Mouse (Mus musculus): ENCODE measurements at regions not wholly inside any gene's neighbourhood (a gene's known extent, or its start where the extent isn't known, plus 50 kb on each side); places are given as distances from the start of the nearest gene placed in this dataset.

DNA sequence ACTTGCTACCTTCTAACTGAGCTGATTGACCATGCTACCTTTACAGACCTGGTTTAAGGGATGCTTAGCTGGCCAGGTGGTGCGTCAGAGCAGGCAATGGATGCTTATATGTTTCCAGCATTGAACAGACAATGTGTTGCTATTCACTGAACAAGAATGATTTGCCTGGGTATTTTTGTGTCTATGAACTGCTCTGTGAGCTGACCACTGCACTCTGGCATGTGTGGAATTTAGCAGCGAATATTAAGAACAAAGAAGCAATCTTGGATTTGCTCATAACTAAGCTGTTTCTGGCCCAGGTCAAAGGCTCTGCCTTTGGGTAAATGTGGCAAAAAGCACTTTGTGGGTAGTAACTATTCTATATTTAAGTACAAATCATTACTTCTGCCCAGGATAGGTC, 58.3 kb upstream of the Ccdc39 start:
- Histone ChIP-seq H3K9ac (replicated peaks) (no peak overlapping the region), H3K27ac (peak overlapping the region; percentile 12; the same call in 1 of the 2 replicates), H3K36me3 (no peaks in the 10 kb centered on the region), H3K9me3 (no peaks in the 10 kb centered on the region), H3K27me3 (no peaks in the 10 kb centered on the region), H3K4me3 (replicated peaks) (no peak overlapping the region), H3K4me2 (replicated peaks) (no peak overlapping the region), H3K4me1 (replicated peaks) (peaks cover 27% of the 10 kb centered on the region)
- no peak for ATAC-seq
- WGBS = 85% methylated on average over 2 of the region's 2 CpGs

- Histone ChIP-seq H3K4me1 (replicated peaks) (peaks cover 27% of the 10 kb centered on the region), H3K36me3 (no peaks in the 10 kb centered on the region), H3K4me2 (replicated peaks) (0 out of 2 replicates have a peak overlapping the region, but pooled peaks have one; percentile 4), H3K9ac (replicated peaks) (no peak overlapping the region), H3K9me3 (no peaks in the 10 kb centered on the region), H3K4me3 (replicated peaks) (no peak overlapping the region), H3K27ac (no peak overlapping the region), H3K27me3 (no peaks in the 10 kb centered on the region)
- WGBS = 61% methylated on average over 8 of the region's 8 CpGs
- ATAC-seq = no peak
These were observed 59.2 kb upstream of the Ccdc39 start for GRCm38 (mm10) chr3:33903326-33903725.

DNA sequence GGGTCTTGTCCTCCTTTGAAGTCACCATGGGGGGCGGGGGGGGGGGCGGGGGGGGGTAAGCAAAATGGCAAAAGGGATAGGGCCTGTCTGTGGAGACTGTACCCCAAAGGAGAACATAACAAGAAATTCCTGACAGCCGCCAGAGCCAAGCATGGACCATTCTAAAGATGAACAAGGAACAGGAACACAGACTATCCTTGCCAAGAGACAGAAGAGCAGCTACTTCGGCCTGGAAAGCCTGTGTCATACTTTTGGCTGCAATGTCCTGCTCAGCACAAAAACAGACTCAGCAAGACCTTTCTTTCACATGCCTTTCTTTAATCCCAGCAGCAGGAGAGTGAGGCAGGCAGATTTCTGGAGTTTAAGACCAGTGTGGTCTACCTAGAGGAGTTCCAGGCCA, 59.7 kb upstream of the Ccdc39 start:
- Histone ChIP-seq H3K36me3 (no peaks in the 10 kb centered on the region), H3K27me3 (no peaks in the 10 kb centered on the region), H3K9me3 (no peaks in the 10 kb centered on the region), H3K4me2 (replicated peaks) (no peak overlapping the region), H3K4me1 (replicated peaks) (peaks cover 27% of the 10 kb centered on the region), H3K27ac (peak overlapping the region; percentile 10; the same call in 1 of the 2 replicates), H3K9ac (replicated peaks) (no peak overlapping the region), H3K4me3 (replicated peaks) (no peak overlapping the region)
- ATAC-seq = no peak
- 47% methylated on average over 4 of the region's 4 CpGs for WGBS

DNA sequence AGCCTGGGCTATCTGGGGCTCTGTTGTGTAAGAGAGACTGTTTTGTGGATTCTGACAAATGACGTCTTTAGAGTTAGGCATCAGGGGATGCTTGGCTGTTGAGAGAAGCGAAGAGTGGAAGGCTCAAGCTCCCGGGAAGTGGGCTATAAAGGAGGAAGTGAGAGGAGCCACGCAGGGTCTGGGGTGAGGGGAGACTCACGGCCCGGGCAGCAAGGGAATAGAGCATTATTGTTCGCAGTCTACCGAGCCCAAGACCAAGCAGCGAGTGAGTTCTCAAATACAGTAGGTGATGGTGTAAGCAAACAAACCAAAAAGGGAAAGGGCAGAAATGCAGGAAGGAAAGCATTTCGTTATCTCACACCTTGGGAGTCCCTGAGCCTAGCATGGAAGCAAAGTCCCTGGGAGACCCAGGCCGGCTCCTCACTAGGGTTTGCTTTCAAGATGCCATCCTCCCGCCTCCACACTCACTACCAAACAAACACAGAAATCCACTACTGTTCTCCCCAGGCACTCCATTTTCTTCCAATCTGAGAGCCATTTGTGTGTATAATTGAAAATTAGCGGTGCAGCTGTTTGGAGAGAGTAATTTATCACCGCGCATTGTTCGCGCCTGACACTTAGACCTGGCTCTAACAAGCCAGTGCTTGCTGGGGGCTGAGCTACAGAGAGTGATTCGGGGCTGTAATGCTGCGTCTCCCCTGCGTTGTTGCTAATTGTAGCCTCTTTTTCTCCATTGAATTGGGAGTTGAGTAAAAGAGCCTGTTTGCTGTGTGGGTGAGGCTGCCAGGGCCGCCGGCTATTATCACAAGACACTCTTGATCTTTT, 61.0 kb upstream of the Ccdc39 start:
- peak overlapping the region; percentile 63 for H3K27ac ChIP-seq
- H3K9me3 ChIP-seq = no peaks in the 10 kb centered on the region
- peaks cover 27% of the 10 kb centered on the region for H3K4me1 ChIP-seq (replicated peaks)
- H3K4me2 ChIP-seq (replicated peaks) = peak overlapping the region; percentile 36
- 0 out of 2 replicates have a peak overlapping the region, but pooled peaks have one; percentile 6 for H3K4me3 ChIP-seq (replicated peaks)
- H3K9ac ChIP-seq (replicated peaks) = no peak overlapping the region
- 46% methylated on average over 22 of the region's 22 CpGs for WGBS
- no peaks in the 10 kb centered on the region for H3K36me3 ChIP-seq
- ATAC-seq = peak; percentile 91
- H3K27me3 ChIP-seq = no peaks in the 10 kb centered on the region

GRCm38 (mm10) chr3:33905679-33906007, 61.5 kb upstream of the Ccdc39 start:
- WGBS = 36% methylated on average over 5 of the region's 5 CpGs
- no peaks in the 10 kb centered on the region for H3K36me3 ChIP-seq
- H3K4me1 ChIP-seq (replicated peaks) = peaks cover 27% of the 10 kb centered on the region
- peak overlapping the region; percentile 63 for H3K27ac ChIP-seq
- no peak overlapping the region for H3K9ac ChIP-seq (replicated peaks)
- H3K4me2 ChIP-seq (replicated peaks) = peak overlapping the region; percentile 36
- ATAC-seq = peak; percentile 60
- no peak overlapping the region for H3K4me3 ChIP-seq (replicated peaks)
- H3K27me3 ChIP-seq = no peaks in the 10 kb centered on the region
- H3K9me3 ChIP-seq = no peaks in the 10 kb centered on the region

GRCm38 (mm10) chr3:33907061-33907460, 63.0 kb upstream of the Ccdc39 start:
- H3K4me3 ChIP-seq (replicated peaks) = no peak overlapping the region
- H3K9ac ChIP-seq (replicated peaks) = no peak overlapping the region
- H3K36me3 ChIP-seq = no peaks in the 10 kb centered on the region
- WGBS = 91% methylated on average over 8 of the region's 8 CpGs
- no peak overlapping the region for H3K27ac ChIP-seq
- H3K4me1 ChIP-seq (replicated peaks) = peaks cover 27% of the 10 kb centered on the region
- H3K9me3 ChIP-seq = no peaks in the 10 kb centered on the region
- ATAC-seq = no peak
- no peak overlapping the region for H3K4me2 ChIP-seq (replicated peaks)
- no peaks in the 10 kb centered on the region for H3K27me3 ChIP-seq

DNA sequence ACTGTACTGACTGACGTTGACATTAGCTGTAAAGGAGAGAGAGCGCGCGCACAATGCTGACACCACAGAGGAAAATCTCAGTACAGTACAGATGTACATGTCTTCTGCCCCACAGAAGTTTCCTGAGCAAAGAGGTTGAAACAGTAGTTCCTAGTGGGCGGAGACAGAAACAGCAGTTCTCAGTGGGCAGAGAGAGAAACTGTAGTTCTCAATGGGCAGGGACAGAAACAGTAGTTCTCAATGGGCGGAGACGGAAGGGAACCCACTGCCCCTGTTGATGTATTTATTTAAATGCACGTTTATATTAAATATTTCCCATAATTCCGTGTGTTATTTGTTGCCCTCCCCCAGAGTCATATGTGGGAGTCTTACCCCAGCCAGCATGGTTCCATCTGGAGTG, 67.4 kb upstream of the Ccdc39 start:
- H3K27me3 ChIP-seq = no peaks in the 10 kb centered on the region
- ATAC-seq = no peak
- H3K9me3 ChIP-seq = no peaks in the 10 kb centered on the region
- no peaks in the 10 kb centered on the region for H3K36me3 ChIP-seq
- no peak overlapping the region for H3K27ac ChIP-seq
- no peak overlapping the region for H3K9ac ChIP-seq (replicated peaks)
- H3K4me1 ChIP-seq (replicated peaks) = no peaks in the 10 kb centered on the region
- no peak overlapping the region for H3K4me3 ChIP-seq (replicated peaks)
- no peak overlapping the region for H3K4me2 ChIP-seq (replicated peaks)
- WGBS = 87% methylated on average over 9 of the region's 9 CpGs

DNA sequence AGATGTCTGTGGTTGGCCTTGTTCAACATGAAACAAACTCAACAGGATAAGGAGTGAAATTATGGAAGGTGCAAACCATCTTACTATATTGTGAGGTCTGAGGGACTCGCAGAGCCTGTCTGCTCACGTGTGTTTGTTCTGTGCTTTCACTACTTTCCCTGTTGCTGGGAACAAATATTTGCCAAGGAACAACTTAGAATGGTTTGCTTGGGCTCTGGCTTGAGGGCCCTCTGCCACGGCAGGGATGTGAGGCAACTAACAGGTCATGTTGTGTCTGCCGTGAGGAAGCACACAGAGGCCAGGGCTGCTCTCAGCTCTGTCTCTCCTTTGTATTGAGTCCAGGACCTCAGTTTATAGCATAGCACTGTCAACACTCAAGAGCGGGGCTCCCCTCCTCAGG, 69.4 kb upstream of the Ccdc39 start:
- no peak overlapping the region for H3K4me3 ChIP-seq (replicated peaks)
- WGBS = 86% methylated on average over 5 of the region's 5 CpGs
- ATAC-seq = no peak

GRCm38 (mm10) chr3:33914386-33914785, 70.3 kb upstream of the Ccdc39 start:
- ATAC-seq = no peak
- no peaks in the 10 kb centered on the region for H3K9me3 ChIP-seq
- no peak overlapping the region for H3K9ac ChIP-seq (replicated peaks)
- no peaks in the 10 kb centered on the region for H3K4me1 ChIP-seq (replicated peaks)
- no peaks in the 10 kb centered on the region for H3K36me3 ChIP-seq
- H3K4me3 ChIP-seq (replicated peaks) = no peak overlapping the region
- H3K4me2 ChIP-seq (replicated peaks) = no peak overlapping the region
- no peaks in the 10 kb centered on the region for H3K27me3 ChIP-seq
- no peak overlapping the region for H3K27ac ChIP-seq
- WGBS = 69% methylated on average over 9 of the region's 9 CpGs

More for the DNA sequence above, 69.4 kb upstream of the Ccdc39 start:
- no peaks in the 10 kb centered on the region for H3K9me3 ChIP-seq
- no peaks in the 10 kb centered on the region for H3K4me1 ChIP-seq (replicated peaks)
- no peak overlapping the region for H3K4me2 ChIP-seq (replicated peaks)
- H3K36me3 ChIP-seq = no peaks in the 10 kb centered on the region
- H3K27ac ChIP-seq = no peak overlapping the region
- no peaks in the 10 kb centered on the region for H3K27me3 ChIP-seq
- H3K9ac ChIP-seq (replicated peaks) = no peak overlapping the region

DNA sequence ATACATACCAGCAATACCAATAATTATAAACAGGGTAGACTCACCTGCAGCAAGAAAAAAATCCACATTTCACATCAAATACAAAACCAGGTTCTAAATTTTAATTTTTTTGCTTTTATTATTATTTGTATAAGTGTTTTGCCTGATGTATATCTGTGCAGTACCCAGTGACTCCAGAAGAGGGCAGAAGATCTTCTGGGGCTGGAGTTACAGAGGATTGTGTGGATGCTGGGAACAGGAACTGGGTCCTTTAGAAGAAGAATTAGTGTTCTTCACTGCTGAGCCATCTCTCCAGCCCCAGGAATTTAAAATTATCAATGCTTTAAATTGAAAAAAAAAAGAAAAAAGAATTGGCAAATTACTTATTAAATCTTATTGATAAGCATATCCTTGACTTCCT, 71.7 kb upstream of the Ccdc39 start:
- H3K27me3 ChIP-seq = no peaks in the 10 kb centered on the region

DNA sequence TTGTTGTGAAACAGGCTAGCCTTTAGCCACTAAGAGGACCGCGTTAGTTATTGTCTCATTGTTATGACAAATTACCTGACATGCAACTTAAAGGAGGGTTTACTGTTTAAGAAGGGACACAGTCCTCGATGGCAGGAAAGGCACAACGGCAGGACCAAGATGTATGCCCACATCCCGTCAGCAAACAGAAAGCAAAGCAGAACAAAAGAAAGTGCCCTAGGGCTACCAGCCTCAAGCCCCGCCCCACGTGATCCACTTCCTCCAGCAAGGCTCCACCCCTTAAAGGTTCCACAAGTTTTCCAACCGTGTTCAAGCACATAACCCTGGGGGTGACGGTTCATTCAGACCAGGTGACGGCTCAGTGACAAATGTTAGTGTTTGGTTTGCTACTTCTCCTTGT, 72.2 kb upstream of the Ccdc39 start:
- H3K27me3 ChIP-seq = no peaks in the 10 kb centered on the region
- no peak overlapping the region for H3K4me3 ChIP-seq (replicated peaks)
- no peaks in the 10 kb centered on the region for H3K4me1 ChIP-seq (replicated peaks)
- H3K4me2 ChIP-seq (replicated peaks) = no peak overlapping the region
- no peaks in the 10 kb centered on the region for H3K9me3 ChIP-seq
- no peak overlapping the region for H3K9ac ChIP-seq (replicated peaks)
- H3K36me3 ChIP-seq = no peaks in the 10 kb centered on the region
- H3K27ac ChIP-seq = no peak overlapping the region
- ATAC-seq = no peak
- WGBS = 84% methylated on average over 10 of the region's 10 CpGs

More for the DNA sequence above, 71.7 kb upstream of the Ccdc39 start:
- no peak for ATAC-seq
- Histone ChIP-seq H3K9me3 (no peaks in the 10 kb centered on the region), H3K4me1 (replicated peaks) (no peaks in the 10 kb centered on the region), H3K27ac (no peak overlapping the region), H3K4me2 (replicated peaks) (no peak overlapping the region), H3K36me3 (no peaks in the 10 kb centered on the region), H3K9ac (replicated peaks) (no peak overlapping the region), H3K4me3 (replicated peaks) (no peak overlapping the region)

- H3K4me3 ChIP-seq (replicated peaks) = no peak overlapping the region
- H3K27me3 ChIP-seq = no peaks in the 10 kb centered on the region
- no peak overlapping the region for H3K9ac ChIP-seq (replicated peaks)
- H3K4me2 ChIP-seq (replicated peaks) = no peak overlapping the region
- 96% methylated on average over 6 of the region's 6 CpGs for WGBS
- no peaks in the 10 kb centered on the region for H3K36me3 ChIP-seq
- no peak overlapping the region for H3K27ac ChIP-seq
- no peak for ATAC-seq
- no peaks in the 10 kb centered on the region for H3K9me3 ChIP-seq
- no peaks in the 10 kb centered on the region for H3K4me1 ChIP-seq (replicated peaks)
These were observed 72.7 kb upstream of the Ccdc39 start for GRCm38 (mm10) chr3:33916818-33917217.

- H3K27ac ChIP-seq = no peak overlapping the region
- H3K4me1 ChIP-seq (replicated peaks) = no peaks in the 10 kb centered on the region
- no peak overlapping the region for H3K4me2 ChIP-seq (replicated peaks)
- no peak overlapping the region for H3K4me3 ChIP-seq (replicated peaks)
- no peak overlapping the region for H3K9ac ChIP-seq (replicated peaks)
- no peaks in the 10 kb centered on the region for H3K27me3 ChIP-seq
- WGBS = 5% methylated on average over 10 of the region's 10 CpGs
- no peaks in the 10 kb centered on the region for H3K9me3 ChIP-seq
- peak; percentile 67; the same call in 1 of the 2 replicates for ATAC-seq
- H3K36me3 ChIP-seq = no peaks in the 10 kb centered on the region
These were observed 74.7 kb upstream of the Ccdc39 start for GRCm38 (mm10) chr3:33918785-33919184.

Measured in midbrain, embryonic 13.5 days (tissue).